Mouse (Mus musculus) urinary bladder, adult 2 months (tissue): ENCODE measurements around the gene Ggn. TPM values are rescaled to one million over a fixed set of nuclear protein-coding genes. Genes with fewer than 3 reads are reported as not detected.
"Not testable (repeated sequence)": the region's sequence is repeated elsewhere in the genome, so short reads cannot be mapped to it uniquely, and the experiment has no call there.

Experiments
- DNase-seq: peaks from one replicate; pipeline ENCODE4 v3.0.0; 2022; ENCODE audit warnings: low spot score
- polyA plus RNA-seq: library from polyadenylated mRNA; depleted of rRNA; stranded (reverse); fragments of >200 nt; gene quantifications from 2 replicates; pipeline ENCODE4 v1.2.3, GENCODE M21; 2012; rRNA removed

The Ggn gene
- polyA plus RNA-seq, 1 experiment, result 0.69 TPM

DNA sequence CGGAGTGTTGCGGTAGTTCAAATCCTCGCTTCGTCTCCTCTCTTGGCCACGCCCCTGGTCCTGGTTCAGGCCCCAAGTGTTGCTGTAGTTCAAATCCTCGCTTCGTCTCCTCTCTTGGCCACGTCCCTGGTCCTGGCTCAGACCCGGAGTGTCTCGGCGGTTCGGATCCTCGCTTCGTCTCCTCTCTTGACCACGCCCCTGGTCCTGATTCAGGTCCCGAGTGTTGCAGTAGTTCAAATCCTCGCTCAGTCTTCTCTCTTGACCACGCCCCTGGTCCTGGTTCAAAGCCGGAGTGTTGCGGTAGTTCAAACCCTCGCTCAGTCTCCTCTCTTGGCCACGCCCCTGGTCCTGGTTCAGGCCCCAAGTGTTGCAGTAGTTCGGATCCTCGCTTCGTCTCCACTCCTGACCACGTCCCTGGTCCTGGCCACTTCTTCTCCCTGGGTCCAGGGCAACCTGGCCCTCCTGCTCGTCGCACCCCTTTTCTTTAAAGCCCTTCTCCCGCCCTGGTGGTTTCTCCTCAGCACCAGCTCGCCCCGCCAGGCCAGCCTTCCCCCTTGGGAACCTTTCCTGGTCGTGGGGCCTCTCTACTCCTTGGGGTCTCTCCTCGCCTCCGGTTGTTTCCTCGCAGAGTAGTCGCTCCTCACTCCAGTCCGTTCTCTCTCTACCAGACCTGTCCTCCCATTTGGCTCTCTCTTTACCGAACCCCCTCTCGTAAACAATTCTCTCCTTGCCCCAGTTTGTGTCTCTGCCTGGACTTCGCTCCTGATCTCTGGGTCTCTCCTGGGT lies 43.0 kb downstream of the Ggn start:
- not testable (repeated sequence) for DNase-seq

DNA sequence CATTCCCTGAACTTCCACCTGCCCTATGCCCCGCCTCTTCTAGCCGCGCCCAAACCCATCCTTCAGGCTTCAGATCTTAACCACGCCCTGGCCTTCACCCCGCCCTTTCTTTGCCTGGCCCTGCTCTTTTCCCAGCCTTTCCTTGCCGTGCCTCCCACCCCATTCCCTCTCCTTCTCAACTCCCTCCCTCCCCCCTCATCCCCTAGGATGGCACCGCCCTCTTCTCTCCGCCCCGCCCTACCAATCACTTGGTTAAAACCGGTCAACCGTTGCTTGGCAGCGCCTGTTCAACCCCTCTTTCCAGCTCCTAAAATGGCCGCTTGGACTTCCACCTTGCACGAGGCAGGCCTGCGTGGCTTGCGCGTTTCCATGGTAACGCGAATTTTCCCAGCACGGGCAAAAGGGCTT lies 43.7 kb downstream of the Ggn start, which contains the start of gene Catsperg1:
Catsperg1 (minus strand) TSS at position 361 of the 408 bp plus-strand sequence.
- DNase-seq, result no peak

DNA sequence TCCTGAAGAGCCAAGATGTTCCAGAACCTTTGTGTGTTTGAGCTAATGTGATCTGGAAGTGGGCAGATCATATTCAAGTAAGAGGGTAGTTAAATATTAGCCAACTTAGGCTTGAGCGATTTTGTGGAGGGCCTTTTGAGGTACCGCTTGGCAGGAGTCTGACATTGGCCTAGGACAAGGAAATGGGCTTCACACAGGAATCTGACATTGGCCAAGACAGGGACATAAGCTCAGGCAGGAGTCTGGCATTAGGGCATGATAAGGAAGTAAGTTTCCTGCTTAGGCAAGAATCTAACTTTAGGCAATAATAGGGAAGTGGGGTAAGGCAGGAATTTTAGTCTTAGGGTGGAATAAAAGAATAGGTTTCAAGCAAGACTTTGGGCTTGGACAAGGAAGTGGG lies 44.2 kb downstream of the Ggn start:
- no peak for DNase-seq

DNA sequence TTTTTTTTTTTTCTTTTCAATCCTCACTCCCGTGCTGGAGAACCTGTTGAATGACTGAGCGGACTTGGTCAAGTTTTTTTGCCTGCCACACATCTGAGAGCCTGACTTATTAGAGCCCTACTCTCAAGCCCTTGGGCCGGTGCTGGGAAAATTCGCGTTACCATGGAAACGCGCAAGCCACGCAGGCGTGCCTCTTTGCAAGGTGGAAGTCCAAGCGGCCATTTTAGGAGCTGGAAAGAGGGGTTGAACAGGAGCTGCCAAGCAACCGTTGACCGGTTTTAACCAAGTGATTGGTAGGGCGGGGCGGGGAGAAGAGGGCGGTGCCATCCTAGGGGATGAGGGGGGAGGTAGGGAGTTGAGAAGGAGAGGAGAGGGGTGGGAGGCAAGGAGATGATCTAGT lies 44.8 kb downstream of the Ggn start:
- DNase-seq, result no peak

Other genes with a start within 250 kb of the Ggn start
- gene Actn4, start 207.9 kb upstream of the Ggn start, polyA plus RNA-seq, result 285 and 345 TPM in 2 replicates
- gene Eif3k, start 188.3 kb upstream of the Ggn start, polyA plus RNA-seq, result 368 and 380 TPM in 2 replicates
- 3.6 and 3.8 TPM in 2 replicates for gene Map4k1, start 188.2 kb upstream of the Ggn start, polyA plus RNA-seq
- 0.15 and 0.21 TPM in 2 replicates for gene Ryr1, start 45.0 kb upstream of the Ggn start, polyA plus RNA-seq
- 5.6 and 6.7 TPM in 2 replicates for gene Rasgrp4, start 35.4 kb upstream of the Ggn start, polyA plus RNA-seq
- 40.5 and 52.7 TPM in 2 replicates for gene Fam98c, start 14.0 kb upstream of the Ggn start, polyA plus RNA-seq
- 15.6 and 18.4 TPM in 2 replicates for gene Spred3, start 201 bp downstream of the Ggn start, polyA plus RNA-seq
- gene Psmd8, start 10.5 kb downstream of the Ggn start, polyA plus RNA-seq, result 171 and 187 TPM in 2 replicates
- 4.9 and 6.7 TPM in 2 replicates for gene Catsperg1, start 43.8 kb downstream of the Ggn start, polyA plus RNA-seq
- 3.9 and 5.4 TPM in 2 replicates for gene Kcnk6, start 62.3 kb downstream of the Ggn start, polyA plus RNA-seq
- gene Yif1b, start 68.1 kb downstream of the Ggn start, polyA plus RNA-seq, result 43.4 and 45.5 TPM in 2 replicates
- 144 and 178 TPM in 2 replicates for gene 2200002D01Rik, start 78.3 kb downstream of the Ggn start, polyA plus RNA-seq
- 485 and 505 TPM in 2 replicates for gene Spint2, start 111.7 kb downstream of the Ggn start, polyA plus RNA-seq
- gene Ppp1r14a, start 119.1 kb downstream of the Ggn start, polyA plus RNA-seq, result 303 and 338 TPM in 2 replicates
- gene Dpf1, start 133.7 kb downstream of the Ggn start, polyA plus RNA-seq, result 1.3 and 2.8 TPM in 2 replicates